Mouse (Mus musculus) G1E (cell line): ENCODE measurements around the gene Cldnd2. TPM values are rescaled to one million over a fixed set of nuclear protein-coding genes. Genes with fewer than 3 reads are reported as not detected.

Experiments
- ATAC-seq: 2 replicates; pipeline ENCODE4 v1.8.0; 2016; ENCODE audit warnings: mild to moderate bottlenecking; ENCODE audit not compliant: insufficient number of reproducible peaks, poor library complexity, low FRiP score, severe bottlenecking; ENCODE audit errors: extremely low read depth
- DNase-seq: peaks from one replicate; pipeline ENCODE4 v3.0.0; 2012; ENCODE audit warnings: low spot score
- H3K27me3 ChIP-seq: 2 replicates; pipeline ENCODE4 v1.6.1; 2012; ENCODE audit warnings: mild to moderate bottlenecking, low read length, inconsistent platforms; ENCODE audit not compliant: insufficient read depth
- H3K36me3 ChIP-seq: replicated peaks from 2 replicates; pipeline ENCODE3; 2012; ENCODE audit warnings: mild to moderate bottlenecking, inconsistent platforms
- H3K4me1 ChIP-seq: 2 replicates; pipeline ENCODE4 v1.6.1; 2012; ENCODE audit warnings: low read depth, low read length, inconsistent platforms, mixed read lengths; ENCODE audit not compliant: insufficient read depth
- H3K4me3 ChIP-seq: 2 replicates; pipeline ENCODE4 v1.5.1; 2012; ENCODE audit warnings: low read depth, mild to moderate bottlenecking, inconsistent platforms, low read length, moderate library complexity, mixed read lengths
- H3K9me3 ChIP-seq: replicated peaks from 2 replicates; pipeline ENCODE4 v1.6.1; 2012; ENCODE audit warnings: inconsistent platforms
- CTCF ChIP-seq: IDR thresholded peaks from 2 replicates; pipeline ENCODE4 v1.5.1; 2012; ENCODE audit warnings: low read depth, low read length, inconsistent platforms, mixed read lengths
- GATA1 ChIP-seq: IDR thresholded peaks from 2 replicates; pipeline ENCODE4 v1.6.1; 2012; ENCODE audit warnings: borderline replicate concordance, low read length, inconsistent platforms, mixed read lengths
- GATA2 ChIP-seq: IDR thresholded peaks from 2 replicates; pipeline ENCODE4 v1.6.1; 2012; ENCODE audit warnings: low read depth, low read length, inconsistent platforms, borderline replicate concordance
- POLR2AphosphoS5 ChIP-seq: IDR thresholded peaks from 2 replicates; pipeline ENCODE4 v1.6.1; 2012; ENCODE audit warnings: low read depth, low read length, inconsistent platforms; ENCODE audit not compliant: insufficient replicate concordance
- TAL1 ChIP-seq: conservative IDR thresholded peaks from 2 replicates; pipeline ENCODE4 v1.6.1; 2012; ENCODE audit warnings: low read depth, low read length, inconsistent platforms, mixed read lengths
- polyA plus RNA-seq: library from polyadenylated mRNA; stranded (reverse); fragments of >175 nt; gene quantifications from 2 replicates; pipeline ENCODE4 v1.2.3, GENCODE M21; 2012
- total RNA-seq, 2 experiments: library from RNA; stranded (forward) in 1 of 2; stranded (reverse) in 1 of 2; fragments of 200-1000 nt in 1 of 2; fragments of >200 nt in 1 of 2; fragmentation: Nextera tagmentation in 1 of 2; gene quantifications; 2 replicates each; pipeline ENCODE4 v1.2.3; 2014 to 2017

The Cldnd2 gene
- total and polyA plus RNA-seq, 3 experiments: not detected

GRCm38 (mm10) chr7:43452609-43453008 is 12.0 kb downstream of the Cldnd2 start:
- Histone ChIP-seq H3K36me3 (peaks cover 93% of the 10 kb centered on the region), H3K4me1 (peaks cover 32% of the 10 kb centered on the region), H3K4me3 (no peak overlapping the region), H3K27me3 (no peaks in the 10 kb centered on the region), H3K9me3 (no peaks in the 10 kb centered on the region)
- ATAC-seq (0 out of 2 replicates have a peak, but pooled peaks have one; percentile 18), DNase-seq (no peak)
- TF ChIP-seq GATA1 (no peak), POLR2AphosphoS5 (no peak), CTCF (no peak), GATA2 (no peak), TAL1 (no peak)

DNA sequence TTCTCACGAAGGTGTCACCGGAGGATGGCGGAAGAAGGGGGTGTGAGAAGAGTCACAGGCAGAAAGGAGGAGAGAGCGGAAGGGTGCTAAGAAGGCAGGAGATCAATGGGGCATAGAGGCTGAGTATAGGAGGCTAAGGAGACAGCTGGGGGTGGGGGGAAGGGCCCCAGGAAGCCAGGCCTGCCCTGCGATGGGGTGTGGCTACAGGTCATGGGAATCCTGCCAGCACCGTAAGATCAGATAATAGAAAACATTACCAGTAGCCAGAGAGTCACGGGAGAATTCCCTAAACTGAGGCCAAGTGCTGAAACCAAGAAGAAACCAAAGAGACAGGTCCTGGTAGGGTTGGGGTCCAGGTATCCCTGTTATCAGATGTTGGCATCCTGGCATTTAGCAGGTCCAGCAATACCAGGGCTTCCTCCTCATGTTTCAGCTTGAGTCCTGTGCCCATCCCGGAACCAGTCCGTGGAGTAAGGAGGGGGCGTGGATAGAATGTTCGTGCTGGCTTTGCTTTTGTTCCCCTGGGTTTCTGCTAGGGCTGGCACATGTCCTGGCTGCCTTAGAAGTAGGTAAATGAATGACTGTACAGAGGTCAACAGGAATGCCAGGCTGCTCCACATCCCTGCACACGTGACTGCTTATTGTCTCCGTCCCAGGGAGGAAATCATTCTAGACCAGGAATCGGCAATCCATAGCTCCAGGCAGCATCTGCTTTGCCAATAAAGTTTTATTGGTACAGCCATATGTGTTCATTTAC is 13.2 kb downstream of the Cldnd2 start:
- Histone ChIP-seq H3K9me3 (no peaks in the 10 kb centered on the region), H3K27me3 (no peaks in the 10 kb centered on the region), H3K4me3 (no peak overlapping the region), H3K4me1 (peaks cover 23% of the 10 kb centered on the region), H3K36me3 (peaks cover 88% of the 10 kb centered on the region)
- TF ChIP-seq GATA1: no peak
- TF ChIP-seq TAL1: no peak
- no peak for TF ChIP-seq CTCF
- no peak for TF ChIP-seq GATA2
- no peak for TF ChIP-seq POLR2AphosphoS5
- ATAC-seq: no peak
- no peak for DNase-seq

- H3K27me3 ChIP-seq: no peaks in the 10 kb centered on the region
- H3K36me3 ChIP-seq: peaks cover 84% of the 10 kb centered on the region
- peaks cover 21% of the 10 kb centered on the region for H3K4me1 ChIP-seq
- no peak for TF ChIP-seq GATA1
- TF ChIP-seq TAL1: no peak
- no peak for TF ChIP-seq GATA2
- TF ChIP-seq CTCF: no peak
- TF ChIP-seq POLR2AphosphoS5: no peak
- H3K4me3 ChIP-seq: no peak overlapping the region
- H3K9me3 ChIP-seq: no peaks in the 10 kb centered on the region
- ATAC-seq (no peak), DNase-seq (no peak)
Observed at GRCm38 (mm10) chr7:43454371-43454770, 13.8 kb downstream of the Cldnd2 start.

DNA sequence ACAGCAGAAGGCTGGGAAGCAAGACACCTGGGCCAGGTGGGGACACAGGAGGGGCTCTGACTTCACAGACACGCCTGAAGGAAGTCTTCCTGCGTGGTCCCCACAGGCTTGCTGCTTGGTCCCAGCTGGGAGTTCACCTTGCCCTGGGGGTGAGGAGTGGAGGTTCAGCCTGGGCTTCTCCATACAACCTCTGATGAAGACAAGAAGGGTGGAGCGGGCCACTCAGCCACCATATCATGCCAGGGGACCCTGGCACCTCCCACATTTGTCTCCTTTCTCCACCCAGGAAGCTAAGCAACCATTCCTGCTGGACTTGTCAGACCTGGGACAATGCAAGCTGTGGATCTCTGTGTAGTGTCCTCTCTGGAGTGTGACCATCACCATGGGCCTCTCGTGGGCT is 22.3 kb downstream of the Cldnd2 start, which contains the start of gene Vsig10l:
Gene Vsig10l, plus strand, starts transcription at position 301 of the 400 bp plus-strand sequence.
- Histone ChIP-seq H3K27me3 (peaks cover 41% of the 10 kb centered on the region), H3K36me3 (peaks cover 3% of the 10 kb centered on the region), H3K4me1 (peaks cover 24% of the 10 kb centered on the region), H3K4me3 (no peak within 1 kb of the TSS), H3K9me3 (no peaks in the 10 kb centered on the region)
- ATAC-seq: no peak
- TF ChIP-seq GATA2 (no peak), TAL1 (no peak), POLR2AphosphoS5 (no peak), GATA1 (no peak), CTCF (no peak)
- DNase-seq: no peak

GRCm38 (mm10) chr7:43463976-43464375 is 23.4 kb downstream of the Cldnd2 start:
- no peak for ATAC-seq
- TF ChIP-seq CTCF (no peak), POLR2AphosphoS5 (no peak), TAL1 (no peak), GATA2 (no peak), GATA1 (no peak)

DNA sequence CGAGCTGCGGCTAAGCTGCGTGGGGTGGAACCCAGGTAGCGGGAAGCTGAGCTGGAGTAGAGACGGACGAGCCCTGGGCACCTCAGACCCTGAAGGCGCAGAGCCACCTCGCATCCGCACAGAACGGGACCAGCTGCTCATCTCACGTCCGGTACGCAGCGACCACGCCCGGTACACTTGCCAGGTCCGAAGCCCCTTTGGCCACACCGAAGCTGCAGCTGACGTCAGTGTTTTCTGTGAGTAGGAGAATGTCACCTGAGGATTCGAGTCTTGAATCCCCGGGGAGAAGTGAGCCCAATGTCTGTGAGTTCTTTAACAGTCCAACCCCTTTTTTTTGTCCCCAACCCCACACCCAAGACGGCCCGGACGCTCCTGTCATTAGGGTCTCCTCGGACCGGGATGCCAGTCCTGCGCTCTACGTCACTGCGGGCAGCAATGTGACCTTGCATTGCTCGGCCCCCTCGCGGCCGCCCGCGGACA is 24.3 kb downstream of the Cldnd2 start:
- H3K27me3 ChIP-seq: peaks cover 49% of the 10 kb centered on the region
- peak overlapping the region; percentile 72 for H3K4me3 ChIP-seq
- H3K36me3 ChIP-seq: no peaks in the 10 kb centered on the region
- ATAC-seq (no peak), DNase-seq (no peak)
- H3K4me1 ChIP-seq: peaks cover 24% of the 10 kb centered on the region
- TF ChIP-seq POLR2AphosphoS5 (no peak), GATA2 (no peak), GATA1 (no peak), CTCF (no peak), TAL1 (no peak)
- no peaks in the 10 kb centered on the region for H3K9me3 ChIP-seq

More at GRCm38 (mm10) chr7:43463976-43464375, 23.4 kb downstream of the Cldnd2 start:
- Histone ChIP-seq H3K27me3 (peaks cover 49% of the 10 kb centered on the region), H3K36me3 (no peaks in the 10 kb centered on the region), H3K4me1 (peaks cover 24% of the 10 kb centered on the region), H3K9me3 (no peaks in the 10 kb centered on the region), H3K4me3 (no peak overlapping the region)
- no peak for DNase-seq
